Mouse (Mus musculus) spleen, adult 2 months (tissue): ENCODE measurements around the gene Arhgap10. TPM values are rescaled to one million over a fixed set of nuclear protein-coding genes. Genes with fewer than 3 reads are reported as not detected.

Source experiments
- DNase-seq, 2 experiments: peaks; one replicate each; pipeline versions ENCODE4 v3.0.0 to v3.0.0-alpha.2; 2012 to 2021; ENCODE audit warnings: low spot score in 2 of 2, low read depth in 1 of 2
- H3K27ac ChIP-seq: fragments of 200-500 bp; 2 replicates; pipeline ENCODE4 v1.5.1; 2012; ENCODE audit warnings: low read length, inconsistent platforms; ENCODE audit not compliant: insufficient read depth
- H3K27me3 ChIP-seq: fragments of 200-500 bp; 2 replicates; pipeline ENCODE4 v1.6.1; 2012; ENCODE audit warnings: mild to moderate bottlenecking, moderate library complexity, low read length, inconsistent platforms; ENCODE audit not compliant: control insufficient read depth, insufficient read depth
- H3K36me3 ChIP-seq: fragments of 200-500 bp; 2 replicates; pipeline ENCODE4 v1.6.1; 2012; ENCODE audit warnings: mild to moderate bottlenecking, low read length, inconsistent platforms; ENCODE audit not compliant: control insufficient read depth, insufficient read depth
- H3K4me1 ChIP-seq: fragments of 200-500 bp; 2 replicates; pipeline ENCODE4 v1.6.1; 2011; ENCODE audit warnings: inconsistent platforms; ENCODE audit not compliant: control insufficient read depth, insufficient read depth, insufficient read length
- H3K4me3 ChIP-seq: fragments of 200-500 bp; 2 replicates; pipeline ENCODE4 v1.5.1; 2011; ENCODE audit warnings: mild to moderate bottlenecking, inconsistent platforms; ENCODE audit not compliant: insufficient read depth, insufficient read length; ENCODE audit errors: extremely low read depth
- CTCF ChIP-seq: fragments of 200-500 bp; IDR thresholded peaks from 2 replicates; pipeline ENCODE4 v1.5.1; 2011; ENCODE audit warnings: mild to moderate bottlenecking, inconsistent platforms; ENCODE audit not compliant: insufficient read depth, insufficient read length, insufficient replicate concordance; ENCODE audit errors: extremely low read depth
- POLR2A ChIP-seq: fragments of 200-500 bp; IDR thresholded peaks from 2 replicates; pipeline ENCODE4 v1.6.1; 2011; ENCODE audit warnings: low read depth, low read length, inconsistent platforms
- WGBS: fragments of 180-500 bp; shearing (Covaris S2); methylation state at CpG from one replicate; pipeline ENCODE4 v1.1.7; 2018; 5-methylcytosine and 5-hydroxymethylcytosine counted together
- polyA plus RNA-seq: library from polyadenylated mRNA; depleted of rRNA; stranded (reverse); fragments of >200 nt; gene quantifications from 2 replicates; pipeline ENCODE4 v1.2.3, GENCODE M21; 2012

Gene Arhgap10
- polyA plus RNA-seq, 1 experiment: 4.3 TPM

DNA sequence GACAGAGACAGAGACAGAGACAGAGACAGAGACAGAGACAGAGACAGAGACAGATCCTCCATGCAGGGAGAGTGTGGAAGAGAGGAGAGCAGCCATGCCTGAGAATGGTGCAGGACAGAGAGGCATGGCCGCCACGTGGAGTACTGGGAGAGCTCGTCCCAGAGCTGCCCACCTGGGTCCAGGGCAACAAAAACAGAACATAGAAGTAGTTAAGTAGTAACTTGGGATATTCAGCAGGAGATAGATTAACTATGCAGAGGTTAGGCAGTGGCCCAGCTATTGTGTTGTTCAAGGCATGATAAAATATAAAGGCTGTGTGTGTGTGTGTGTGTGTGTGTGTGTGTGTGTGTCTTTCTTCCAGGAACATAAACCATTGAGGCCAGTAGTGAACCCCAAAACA lies 72.1 kb downstream of the Arhgap10 start:
- DNase-seq: no peak
- H3K36me3 ChIP-seq: no peaks in the 10 kb centered on the region
- H3K27me3 ChIP-seq: no peaks in the 10 kb centered on the region
- TF ChIP-seq POLR2A: no peak
- TF ChIP-seq CTCF: no peak
- WGBS: 92% methylated on average over 3 of the region's 3 CpGs
- no peak overlapping the region for H3K27ac ChIP-seq
- H3K4me1 ChIP-seq: no peaks in the 10 kb centered on the region; the same call in 1 of the 2 replicates
- H3K4me3 ChIP-seq: no peak overlapping the region

DNA sequence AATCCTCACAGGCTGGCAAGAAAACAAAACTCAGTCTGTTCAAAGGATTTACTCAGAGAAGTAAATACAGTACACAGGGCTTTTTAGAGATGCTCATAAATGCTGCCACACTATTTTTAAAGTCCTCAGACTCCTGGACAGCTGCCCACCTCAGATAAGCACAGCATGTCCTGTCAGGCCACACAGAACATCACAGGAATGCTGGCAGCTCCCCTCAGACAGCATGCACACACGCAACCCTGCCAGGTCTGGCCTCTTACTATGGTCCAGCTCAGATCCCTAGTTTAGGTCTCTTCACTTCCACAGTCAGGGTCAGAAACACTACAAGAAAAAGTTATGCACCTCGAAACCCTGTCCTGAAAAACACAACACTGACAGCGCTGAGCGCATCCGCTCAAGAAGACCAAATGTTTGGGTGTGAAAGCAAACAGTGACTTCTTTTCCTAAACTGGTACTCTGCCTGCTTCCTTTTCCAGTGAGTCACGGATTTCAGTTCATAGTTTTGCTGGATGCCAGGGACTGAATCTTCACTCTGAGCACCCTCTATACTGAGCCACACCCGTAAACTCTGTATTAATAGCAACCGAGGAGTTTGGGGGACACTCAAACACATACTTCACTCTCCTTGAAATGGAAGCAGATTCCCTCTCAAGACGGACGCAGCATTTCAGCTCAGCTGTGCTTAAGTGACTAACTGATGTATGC lies 73.4 kb downstream of the Arhgap10 start:
- no peak overlapping the region for H3K27ac ChIP-seq
- 87% methylated on average over 10 of the region's 10 CpGs for WGBS
- H3K4me1 ChIP-seq: no peaks in the 10 kb centered on the region; the same call in 1 of the 2 replicates

GRCm38 (mm10) chr8:77442452-77442851 lies 75.3 kb downstream of the Arhgap10 start:
- Histone ChIP-seq H3K4me3 (no peak overlapping the region), H3K36me3 (no peaks in the 10 kb centered on the region), H3K27me3 (no peaks in the 10 kb centered on the region), H3K4me1 (no peaks in the 10 kb centered on the region; the same call in 1 of the 2 replicates), H3K27ac (no peak overlapping the region)
- 61% methylated on average over 7 of the region's 7 CpGs for WGBS
- DNase-seq: no peak
- TF ChIP-seq POLR2A (no peak), CTCF (no peak)

More for the DNA sequence above, 73.4 kb downstream of the Arhgap10 start:
- TF ChIP-seq CTCF (no peak), POLR2A (no peak)
- Histone ChIP-seq H3K27me3 (no peaks in the 10 kb centered on the region), H3K36me3 (no peaks in the 10 kb centered on the region), H3K4me3 (no peak overlapping the region)
- DNase-seq: no peak

GRCm38 (mm10) chr8:77440913-77441312 lies 76.8 kb downstream of the Arhgap10 start:
- no peaks in the 10 kb centered on the region for H3K27me3 ChIP-seq
- H3K27ac ChIP-seq: no peak overlapping the region
- DNase-seq: no peak
- no peak for TF ChIP-seq CTCF
- no peak for TF ChIP-seq POLR2A
- no peak overlapping the region for H3K4me3 ChIP-seq
- WGBS: 61% methylated on average over 9 of the region's 9 CpGs
- no peaks in the 10 kb centered on the region for H3K36me3 ChIP-seq
- no peaks in the 10 kb centered on the region; the same call in 1 of the 2 replicates for H3K4me1 ChIP-seq

GRCm38 (mm10) chr8:77440324-77440880 lies 77.4 kb downstream of the Arhgap10 start:
- 91% methylated on average over 6 of the region's 6 CpGs for WGBS
- Histone ChIP-seq H3K27me3 (no peaks in the 10 kb centered on the region), H3K27ac (no peak overlapping the region), H3K36me3 (no peaks in the 10 kb centered on the region), H3K4me3 (no peak overlapping the region), H3K4me1 (no peaks in the 10 kb centered on the region; the same call in 1 of the 2 replicates)
- DNase-seq: no peak
- peak; percentile 5; the same call in 1 of the 2 replicates for TF ChIP-seq CTCF
- TF ChIP-seq POLR2A: no peak

GRCm38 (mm10) chr8:77439670-77440069 lies 78.1 kb downstream of the Arhgap10 start:
- TF ChIP-seq CTCF (no peak), POLR2A (no peak)
- H3K36me3 ChIP-seq: no peaks in the 10 kb centered on the region

DNA sequence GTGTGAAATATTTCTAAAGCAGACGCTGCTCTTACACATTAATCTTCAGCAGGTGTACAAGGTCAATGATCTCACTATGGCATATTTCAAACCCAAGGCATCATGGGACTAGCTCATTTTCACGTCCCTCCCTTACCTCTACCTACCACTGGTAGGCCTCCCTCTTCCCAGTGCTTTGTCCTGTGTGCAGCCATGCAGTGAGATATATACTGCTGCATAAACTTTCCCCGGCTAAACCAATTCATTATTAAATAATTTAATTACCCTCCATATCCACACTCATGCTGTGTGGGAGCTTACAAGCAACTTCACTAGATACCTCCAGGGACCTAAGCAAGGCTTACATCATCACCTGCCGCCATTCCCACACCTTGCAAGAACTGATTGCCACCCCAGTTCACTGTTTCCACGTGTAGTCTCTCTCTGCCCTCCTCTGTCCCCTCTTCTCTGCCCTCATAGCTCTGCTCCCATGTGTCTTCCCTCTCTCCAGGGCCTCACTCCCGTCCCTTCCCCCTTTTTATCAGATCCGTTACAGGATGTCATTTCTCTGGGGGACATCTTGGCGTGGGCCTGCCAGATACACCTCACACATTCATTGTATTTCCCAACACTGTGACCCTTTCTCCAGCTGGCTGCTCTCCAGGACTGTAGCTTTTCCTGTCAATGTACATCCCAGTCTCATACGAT lies 79.8 kb downstream of the Arhgap10 start:
- 85% methylated on average over 9 of the region's 9 CpGs for WGBS
- no peak for DNase-seq
- no peaks in the 10 kb centered on the region; the same call in 1 of the 2 replicates for H3K4me1 ChIP-seq
- H3K27me3 ChIP-seq: no peaks in the 10 kb centered on the region
- H3K36me3 ChIP-seq: no peaks in the 10 kb centered on the region
- no peak overlapping the region for H3K27ac ChIP-seq
- H3K4me3 ChIP-seq: no peak overlapping the region
- TF ChIP-seq CTCF (no peak), POLR2A (no peak)

More at GRCm38 (mm10) chr8:77439670-77440069, 78.1 kb downstream of the Arhgap10 start:
- Histone ChIP-seq H3K4me3 (no peak overlapping the region), H3K27me3 (no peaks in the 10 kb centered on the region), H3K4me1 (no peaks in the 10 kb centered on the region; the same call in 1 of the 2 replicates), H3K27ac (no peak overlapping the region)
- 93% methylated on average over 2 of the region's 2 CpGs for WGBS
- no peak for DNase-seq
